Mouse (Mus musculus) liver, embryonic 11.5 days (tissue): ENCODE results near the gene Tmem102. TPM values are rescaled to one million over a fixed set of nuclear protein-coding genes. Genes with fewer than 3 reads are reported as not detected.

Experiments
- ATAC-seq: fragments of 200-750 bp; cut with Nextera tagmentation; replicated peaks from 2 replicates; pipeline ENCODE4 v1.8.0; 2017; ENCODE audit warnings: moderate number of reproducible peaks, mild to moderate bottlenecking, moderate TSS enrichment, moderate library complexity; ENCODE audit not compliant: low FRiP score
- DNase-seq: peaks from one replicate; pipeline ENCODE4 v3.0.0-alpha.2; 2017; ENCODE audit warnings: low spot score
- H3K27ac ChIP-seq: fragments of 300-500 bp; sonication (generic); 2 replicates; pipeline ENCODE4 v1.5.1; 2014; ENCODE audit warnings: mild to moderate bottlenecking, low read depth, low read length, control low read depth
- H3K27me3 ChIP-seq: fragments of 300-500 bp; sonication (generic); replicated peaks from 2 replicates; pipeline ENCODE4 v1.6.1; 2014; ENCODE audit warnings: low read length, mixed read lengths; ENCODE audit not compliant: control insufficient read depth, insufficient read depth
- H3K36me3 ChIP-seq: fragments of 300-500 bp; sonication (generic); 2 replicates; pipeline ENCODE4 v1.6.1; 2014; ENCODE audit warnings: mild to moderate bottlenecking, low read length, moderate library complexity, mixed read lengths; ENCODE audit not compliant: control insufficient read depth, insufficient read depth
- H3K4me1 ChIP-seq: fragments of 300-500 bp; sonication (generic); replicated peaks from 2 replicates; pipeline ENCODE4 v1.6.1; 2014; ENCODE audit warnings: low read length, mixed read lengths; ENCODE audit not compliant: control insufficient read depth, insufficient read depth
- H3K4me2 ChIP-seq: fragments of 300-500 bp; sonication (generic); 2 replicates; pipeline ENCODE4 v1.6.1; 2014; ENCODE audit warnings: mild to moderate bottlenecking, control low read depth, moderate library complexity
- H3K4me3 ChIP-seq: fragments of 300-500 bp; sonication (generic); 2 replicates; pipeline ENCODE4 v1.5.1; 2014; ENCODE audit warnings: low read depth, low read length, control low read depth
- H3K9ac ChIP-seq: fragments of 300-500 bp; sonication (generic); 2 replicates; pipeline ENCODE4 v1.6.1; 2014; ENCODE audit warnings: low read depth, low read length, control low read depth
- H3K9me3 ChIP-seq: fragments of 300-500 bp; sonication (generic); 2 replicates; pipeline ENCODE4 v1.6.1; 2016; ENCODE audit warnings: low read length, inconsistent platforms, mixed read lengths; ENCODE audit not compliant: control insufficient read depth
- WGBS: fragments of 180-500 bp; shearing (Covaris S2); extraction: QIAGEN DNeasy Blood & Tissue Kit; methylation state at CpG from one replicate; pipeline ENCODE4 v1.1.7; 2014; 5-methylcytosine and 5-hydroxymethylcytosine counted together
- polyA plus RNA-seq: library from polyadenylated mRNA; unstranded; fragments of >200 nt; fragmentation: Nextera tagmentation; extraction: Ambion mirVana; gene quantifications from 2 replicates; pipeline ENCODE4 v1.2.1, GENCODE M21; 2014

The Tmem102 gene
- polyA plus RNA-seq, 1 experiment from 2014 or later = 1.2 TPM

DNA sequence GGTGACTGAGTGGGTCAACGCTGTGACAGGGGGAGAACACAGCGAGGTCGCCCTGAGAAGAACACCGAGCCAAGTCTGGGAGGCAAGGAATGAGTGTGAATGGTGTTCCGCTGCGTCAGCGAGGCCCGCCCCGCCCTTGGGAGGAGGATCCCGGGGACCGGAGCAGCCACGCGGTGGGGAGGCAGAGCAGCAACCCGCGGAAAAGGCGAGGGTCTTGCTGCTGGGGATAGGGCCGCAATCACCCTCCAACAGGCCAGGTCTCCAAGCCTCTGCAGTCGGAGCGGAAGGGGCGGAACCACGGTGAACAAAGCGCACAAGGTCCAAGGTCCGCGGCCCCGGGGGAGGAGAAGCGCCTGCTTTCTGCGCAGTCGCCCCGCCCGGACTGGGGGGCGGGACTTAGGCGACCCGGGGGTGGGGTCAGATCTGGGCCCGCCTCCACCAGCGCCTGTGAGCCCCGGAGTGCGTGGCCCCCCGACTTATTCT, 40.8 kb upstream of the Tmem102 start, which contains the start of gene Plscr3:
Gene Plscr3, plus strand, starts transcription at position 179 of the 483 bp plus-strand sequence.
- H3K9me3 ChIP-seq = no peaks in the 10 kb centered on the region
- peak; percentile 90 for ATAC-seq
- H3K27ac ChIP-seq = peak within 1 kb of the TSS; percentile 95
- H3K9ac ChIP-seq = peak within 1 kb of the TSS; percentile 72
- DNase-seq = peak; percentile 97
- H3K4me2 ChIP-seq = peak within 1 kb of the TSS; percentile 76
- H3K4me3 ChIP-seq = peak within 1 kb of the TSS; percentile 74
- peaks cover 31% of the 10 kb centered on the region for H3K4me1 ChIP-seq
- H3K36me3 ChIP-seq = peaks cover 19% of the 10 kb centered on the region
- H3K27me3 ChIP-seq = no peaks in the 10 kb centered on the region
- WGBS = under 1% methylated on average over 38 of the region's 38 CpGs

DNA sequence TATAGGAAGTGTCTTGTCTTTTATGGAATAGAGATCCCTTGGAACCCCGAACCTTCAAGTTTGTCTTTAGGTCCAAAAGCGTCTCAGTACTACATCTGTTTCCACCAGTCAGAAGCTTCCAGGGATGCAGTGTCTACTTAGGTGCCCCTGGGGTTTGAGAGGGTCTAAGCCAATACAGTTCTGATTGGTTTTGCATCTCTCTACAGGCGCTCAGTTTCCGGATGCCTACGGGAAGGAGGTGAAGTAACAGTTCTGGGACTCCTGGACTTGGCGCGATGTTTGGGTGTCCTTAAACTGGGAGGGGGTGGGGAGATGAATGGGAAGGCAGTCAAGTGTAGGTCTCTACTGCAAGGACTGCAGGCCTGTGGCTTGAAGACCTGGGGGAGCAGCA, 33.3 kb upstream of the Tmem102 start:
- no peaks in the 10 kb centered on the region for H3K9me3 ChIP-seq
- no peaks in the 10 kb centered on the region; the same call in 1 of the 2 replicates for H3K36me3 ChIP-seq
- peaks cover 41% of the 10 kb centered on the region for H3K4me1 ChIP-seq
- DNase-seq (no peak), ATAC-seq (peak; percentile 3; the same call in 1 of the 2 replicates)
- H3K4me3 ChIP-seq = peak overlapping the region; percentile 76
- 0% methylated on average over 7 of the region's 7 CpGs for WGBS
- peak overlapping the region; percentile 78 for H3K27ac ChIP-seq
- peak overlapping the region; percentile 96 for H3K4me2 ChIP-seq
- peak overlapping the region; percentile 80 for H3K9ac ChIP-seq
- H3K27me3 ChIP-seq = peaks cover 33% of the 10 kb centered on the region

DNA sequence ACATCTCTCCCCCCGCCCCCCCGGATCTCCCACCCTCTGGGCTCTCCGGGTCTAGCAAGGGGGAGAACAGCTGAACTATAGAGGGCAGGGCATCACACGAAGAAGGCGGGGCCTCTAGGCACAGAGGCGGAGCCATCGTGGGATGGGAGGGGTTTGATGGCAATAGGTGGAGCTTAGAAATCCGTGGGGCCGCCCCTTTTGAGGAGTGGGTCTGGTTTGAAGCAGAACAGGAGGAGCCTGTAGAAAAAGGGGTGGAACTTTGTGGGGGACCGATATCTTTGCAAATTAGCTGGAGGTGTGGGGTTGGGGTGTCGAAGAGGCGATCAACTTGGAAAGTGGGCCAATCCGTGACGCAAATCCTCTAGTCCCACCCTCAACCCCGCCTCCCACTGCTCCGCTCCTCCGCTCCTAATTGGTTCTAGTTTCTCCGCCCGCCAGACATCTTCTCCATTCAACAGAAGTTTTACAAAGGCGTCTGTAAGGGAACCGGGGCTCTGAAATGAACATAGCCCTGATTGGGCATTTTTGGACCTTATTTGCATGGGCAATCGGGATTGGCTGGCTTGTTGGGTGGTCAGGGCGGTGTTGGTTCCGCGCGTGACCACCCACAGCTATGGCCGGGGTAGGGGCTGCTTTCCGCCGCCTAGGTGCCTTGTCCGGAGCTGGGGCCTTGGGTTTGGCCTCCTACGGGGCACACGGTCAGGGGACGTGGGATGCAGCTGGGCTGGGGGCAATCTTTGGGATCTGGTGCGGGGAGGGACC, 32.7 kb upstream of the Tmem102 start, which contains the start of gene Tmem256:
Gene Tmem256, plus strand, starts transcription at position 563 of the 762 bp plus-strand sequence.
- Histone ChIP-seq H3K4me2 (peak within 1 kb of the TSS; percentile 96), H3K36me3 (no peaks in the 10 kb centered on the region; the same call in 1 of the 2 replicates), H3K4me3 (peak within 1 kb of the TSS; percentile 76), H3K9me3 (no peaks in the 10 kb centered on the region), H3K9ac (peak within 1 kb of the TSS; percentile 80), H3K27ac (peak within 1 kb of the TSS; percentile 78), H3K27me3 (peaks cover 39% of the 10 kb centered on the region), H3K4me1 (peaks cover 43% of the 10 kb centered on the region)
- ATAC-seq (peak; percentile 89), DNase-seq (peak; percentile 95)
- under 1% methylated on average over 34 of the region's 34 CpGs for WGBS

DNA sequence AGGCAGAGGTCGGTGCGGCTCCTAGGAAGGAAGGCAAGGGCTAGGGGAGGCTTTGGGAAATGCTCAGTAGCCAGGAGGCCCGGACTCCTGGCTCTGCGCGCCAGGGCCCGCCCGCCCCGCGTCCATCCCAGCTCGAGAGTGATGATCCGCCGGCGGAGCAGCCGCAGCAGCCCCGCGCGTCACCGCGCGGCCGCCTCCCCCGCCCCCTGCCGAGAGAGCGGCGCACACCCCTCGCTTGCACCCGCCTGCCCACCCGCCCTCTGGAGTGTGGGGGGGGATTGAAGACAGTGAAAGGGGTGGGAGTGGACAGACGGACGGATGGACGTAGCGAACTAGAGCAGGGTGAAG, 32.2 kb upstream of the Tmem102 start, which contains the start of gene Nlgn2:
Gene Nlgn2, minus strand, starts transcription at position 181 of the 348 bp plus-strand sequence.
- Histone ChIP-seq H3K4me3 (peak within 1 kb of the TSS; percentile 76), H3K27me3 (peaks cover 40% of the 10 kb centered on the region), H3K36me3 (no peaks in the 10 kb centered on the region; the same call in 1 of the 2 replicates), H3K9me3 (no peaks in the 10 kb centered on the region), H3K4me2 (peak within 1 kb of the TSS; percentile 96), H3K9ac (peak within 1 kb of the TSS; percentile 80), H3K4me1 (peaks cover 41% of the 10 kb centered on the region), H3K27ac (peak within 1 kb of the TSS; percentile 78)
- no peak for DNase-seq
- peak; percentile 55 for ATAC-seq
- WGBS = 0% methylated on average over 32 of the region's 32 CpGs

DNA sequence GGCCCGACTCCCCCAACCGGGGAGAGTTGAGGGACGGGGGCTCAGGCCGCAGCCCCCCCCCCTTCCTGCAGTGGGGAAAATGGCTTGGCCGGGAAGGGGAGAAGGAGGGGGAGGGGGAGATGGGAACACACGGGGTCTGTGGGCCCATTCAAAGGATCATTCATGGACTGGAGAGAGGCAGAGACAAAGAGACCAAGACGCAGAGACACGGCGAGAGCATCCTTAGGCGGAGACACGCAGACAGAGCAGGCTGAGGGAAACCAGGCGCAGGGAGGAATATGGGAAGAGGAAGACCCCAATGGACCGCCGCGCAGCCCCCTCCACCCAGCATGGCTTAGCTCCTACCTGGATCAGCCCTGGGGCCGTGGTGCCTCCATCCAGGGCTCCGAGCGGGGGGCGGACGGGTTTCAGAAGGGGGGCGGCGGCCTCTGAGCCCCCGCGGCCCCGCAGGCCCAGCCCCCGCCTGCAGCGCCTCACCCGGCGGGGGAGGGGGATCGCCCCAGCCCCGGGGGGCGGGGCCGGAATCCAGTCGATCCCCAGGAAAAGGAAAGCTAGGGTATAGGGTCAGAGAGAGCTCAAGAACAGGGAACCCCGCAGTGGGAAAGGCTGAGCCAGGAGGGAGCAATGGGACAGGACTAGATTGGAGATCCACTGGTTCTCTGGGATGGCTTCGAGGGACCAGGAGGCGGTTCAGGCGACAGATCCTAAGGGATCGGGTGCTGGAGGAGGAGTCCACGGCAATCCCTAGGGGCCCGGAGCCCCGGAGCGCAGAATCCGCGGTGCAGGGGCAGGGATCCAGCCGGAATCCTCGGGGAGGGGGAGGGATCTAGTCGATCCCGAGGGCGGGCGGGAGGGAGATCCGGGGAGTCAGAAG, 31.5 kb upstream of the Tmem102 start:
- H3K9me3 ChIP-seq = no peaks in the 10 kb centered on the region
- WGBS = 3% methylated on average over 49 of the region's 52 CpGs

DNA sequence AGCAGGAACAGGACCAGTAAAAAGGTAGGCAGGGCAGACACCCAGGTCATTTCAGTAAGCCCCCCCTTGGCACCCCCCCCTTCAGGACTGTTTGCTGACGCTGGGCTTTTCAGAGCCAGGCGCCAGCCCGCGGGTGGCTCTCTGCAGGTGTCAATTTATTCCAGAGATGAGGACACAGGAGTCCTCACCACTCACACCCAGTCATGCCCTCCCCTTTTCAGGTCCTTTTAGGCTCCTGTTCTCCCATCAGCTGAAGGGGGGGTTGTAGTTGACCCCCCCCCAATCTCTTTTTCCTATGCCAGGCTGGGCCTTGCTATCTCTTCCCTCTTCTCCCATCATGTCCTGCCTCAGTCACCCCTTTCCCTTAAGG, 30.5 kb upstream of the Tmem102 start:
- Histone ChIP-seq H3K4me3 (peak overlapping the region; percentile 76), H3K27me3 (peaks cover 40% of the 10 kb centered on the region), H3K9me3 (no peaks in the 10 kb centered on the region), H3K4me2 (peak overlapping the region; percentile 96), H3K4me1 (peaks cover 40% of the 10 kb centered on the region), H3K27ac (no peak overlapping the region), H3K36me3 (no peaks in the 10 kb centered on the region; the same call in 1 of the 2 replicates), H3K9ac (no peak overlapping the region)
- 9% methylated on average over 4 of the region's 4 CpGs for WGBS
- no peak for ATAC-seq
- no peak for DNase-seq

More for the DNA sequence above, 31.5 kb upstream of the Tmem102 start:
- Histone ChIP-seq H3K27me3 (peaks cover 40% of the 10 kb centered on the region), H3K27ac (peak overlapping the region; percentile 62), H3K9ac (peak overlapping the region; percentile 61), H3K4me1 (peaks cover 40% of the 10 kb centered on the region), H3K36me3 (no peaks in the 10 kb centered on the region; the same call in 1 of the 2 replicates), H3K4me3 (peak overlapping the region; percentile 76), H3K4me2 (peak overlapping the region; percentile 96)
- DNase-seq (peak; percentile 63), ATAC-seq (no peak)

DNA sequence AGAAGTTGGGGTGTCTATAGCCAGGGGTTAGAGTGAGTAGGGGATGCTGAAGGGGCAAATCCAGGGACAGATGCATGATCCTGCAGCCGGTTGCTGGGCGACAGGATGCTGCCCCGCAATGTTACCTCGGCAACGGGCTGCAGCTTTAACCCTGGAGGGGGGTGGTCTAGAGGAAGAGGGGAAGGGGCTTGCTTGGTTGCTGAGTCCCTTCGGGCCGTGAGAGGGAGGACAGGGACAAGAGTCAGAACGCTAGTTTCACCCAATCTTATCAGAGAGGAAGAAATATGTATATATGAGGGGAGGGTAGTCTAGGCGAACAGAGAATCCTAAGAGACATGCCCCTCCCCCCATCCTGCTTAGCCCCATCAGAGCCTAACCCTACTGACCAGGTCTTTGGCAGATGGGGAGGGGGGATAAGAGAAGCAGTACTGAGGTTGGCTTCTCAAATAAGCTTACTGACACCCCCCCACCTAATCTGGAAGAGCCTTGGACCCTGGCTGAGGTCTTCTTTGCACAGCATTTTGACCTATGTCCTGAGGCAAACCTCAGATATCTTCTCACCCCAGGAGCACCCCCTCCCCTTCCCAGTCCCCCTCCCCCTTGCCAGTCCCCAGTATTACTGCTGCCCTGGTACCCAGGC, 30.0 kb upstream of the Tmem102 start:
- 16% methylated on average over 9 of the region's 9 CpGs for WGBS
- no peaks in the 10 kb centered on the region; the same call in 1 of the 2 replicates for H3K36me3 ChIP-seq
- peaks cover 40% of the 10 kb centered on the region for H3K27me3 ChIP-seq
- H3K4me2 ChIP-seq = peak overlapping the region; percentile 96
- no peak overlapping the region for H3K9ac ChIP-seq
- H3K9me3 ChIP-seq = no peaks in the 10 kb centered on the region
- no peak for DNase-seq
- no peak overlapping the region for H3K27ac ChIP-seq
- peaks cover 40% of the 10 kb centered on the region for H3K4me1 ChIP-seq
- no peak for ATAC-seq
- peak overlapping the region; percentile 53; the same call in 1 of the 2 replicates for H3K4me3 ChIP-seq
